Mouse (Mus musculus) right cerebral cortex, adult 2 months (tissue): Measurements from ENCODE around the gene Prkg1.
A peak's percentile ranks its signal among the peaks of the same experiment; 100 is the strongest.

Experiments
- DNase-seq, 2 experiments: peaks; one replicate each; pipeline ENCODE4 v3.0.0; 2021 to 2022; ENCODE audit warnings: low spot score in 2 of 2

Gene Prkg1

GRCm38 (mm10) chr19:31158944-31159460 is 605.8 kb downstream of the Prkg1 start:
- DNase-seq, result no peak

- no peak for DNase-seq
Observed at GRCm38 (mm10) chr19:31153399-31153798, 611.4 kb downstream of the Prkg1 start.

- no peak for DNase-seq
Observed at GRCm38 (mm10) chr19:31149902-31150301, 614.9 kb downstream of the Prkg1 start.

GRCm38 (mm10) chr19:31147457-31147856 is 617.4 kb downstream of the Prkg1 start:
- DNase-seq, result peak; percentile 34

GRCm38 (mm10) chr19:31146156-31146555 is 618.7 kb downstream of the Prkg1 start:
- peak in 1 of 2 experiments; percentile 14 for DNase-seq

- no peak for DNase-seq
Observed at GRCm38 (mm10) chr19:31141905-31142304, 622.9 kb downstream of the Prkg1 start.

- DNase-seq, result no peak
Observed at GRCm38 (mm10) chr19:31136316-31136715, 628.5 kb downstream of the Prkg1 start.

- DNase-seq, result no peak
Observed at GRCm38 (mm10) chr19:31132614-31133013, 632.2 kb downstream of the Prkg1 start.

GRCm38 (mm10) chr19:31124628-31125027 is 640.2 kb downstream of the Prkg1 start:
- DNase-seq, result no peak

- peak; percentile 27 to 52 for DNase-seq
Observed at GRCm38 (mm10) chr19:31114690-31115089, 650.1 kb downstream of the Prkg1 start.

- no peak for DNase-seq
Observed at GRCm38 (mm10) chr19:31106835-31107554, 657.8 kb downstream of the Prkg1 start.

- no peak for DNase-seq
Observed at GRCm38 (mm10) chr19:31106036-31106435, 658.8 kb downstream of the Prkg1 start.

- DNase-seq, result no peak
Observed at GRCm38 (mm10) chr19:31104764-31105163, 660.1 kb downstream of the Prkg1 start.

GRCm38 (mm10) chr19:31099369-31099768 is 665.5 kb downstream of the Prkg1 start:
- no peak for DNase-seq

- DNase-seq, result no peak
Observed at GRCm38 (mm10) chr19:31097857-31098256, 667.0 kb downstream of the Prkg1 start.

GRCm38 (mm10) chr19:31083761-31084160 is 681.1 kb downstream of the Prkg1 start:
- no peak for DNase-seq

- peak; percentile 100 for DNase-seq
Observed at GRCm38 (mm10) chr19:31082662-31083429, 682.0 kb downstream of the Prkg1 start, which contains the start of gene Cstf2t. Gene Cstf2t (plus strand): TSS chr19:31082837.

GRCm38 (mm10) chr19:31082226-31082625 is 682.6 kb downstream of the Prkg1 start:
- no peak for DNase-seq

- no peak for DNase-seq
Observed at GRCm38 (mm10) chr19:31078241-31078640, 686.6 kb downstream of the Prkg1 start.

- no peak for DNase-seq
Observed at GRCm38 (mm10) chr19:31076106-31076505, 688.7 kb downstream of the Prkg1 start.

GRCm38 (mm10) chr19:31074717-31075063 is 690.1 kb downstream of the Prkg1 start:
- DNase-seq, result no peak

- DNase-seq, result peak in 1 of 2 experiments; percentile 21
Observed at GRCm38 (mm10) chr19:31073959-31074716, 690.7 kb downstream of the Prkg1 start.
